Mouse (Mus musculus): Measurements from ENCODE around the gene Dlg2. TPM values are rescaled to one million over a fixed set of nuclear protein-coding genes. Genes with fewer than 3 reads are reported as not detected.

The Dlg2 gene
- polyA plus RNA-seq, 1 experiment from 2014 or later: 27.1 TPM

DNA sequence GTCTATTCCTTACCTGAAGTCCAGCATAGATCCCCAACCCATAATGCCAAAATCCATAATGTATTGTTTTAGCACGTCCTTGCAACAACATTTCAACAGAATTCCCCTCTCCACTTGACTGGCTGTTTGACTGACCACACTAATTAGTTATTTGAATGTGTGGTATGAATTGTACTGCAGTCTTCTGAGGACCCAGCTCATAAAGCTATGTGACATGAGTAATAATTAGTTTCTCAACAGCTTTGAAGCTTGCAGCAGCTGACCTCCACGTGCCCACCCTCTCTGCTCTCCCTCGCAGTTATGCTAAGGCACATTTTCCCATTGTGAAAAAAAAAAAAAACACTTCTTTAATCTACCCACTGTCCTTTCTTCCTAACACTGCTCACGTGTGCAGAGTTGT is 1590.4 kb downstream of the Dlg2 start:
- H3K36me3 ChIP-seq (ENCODE audit: control insufficient read depth, insufficient read depth, low read length): no peaks in the 10 kb centered on the region
- no peak overlapping the region for H3K4me2 ChIP-seq (ENCODE audit: low read length)
- peak; percentile 32; the same call in 1 of the 2 replicates for ATAC-seq
- H3K4me3 ChIP-seq (ENCODE audit: low read depth, low read length): no peak overlapping the region
- H3K9ac ChIP-seq (ENCODE audit: low read depth, low read length): no peak overlapping the region
- no peak overlapping the region for H3K27ac ChIP-seq (ENCODE audit: low read length)
- 32% methylated on average over 4 of the region's 4 CpGs for WGBS
- H3K4me1 ChIP-seq (ENCODE audit: control insufficient read depth, insufficient read depth, low read length): no peaks in the 10 kb centered on the region
- no peaks in the 10 kb centered on the region for H3K9me3 ChIP-seq (replicated peaks; ENCODE audit: control insufficient read depth, low read length, poor library complexity, severe bottlenecking)
- H3K27me3 ChIP-seq (ENCODE audit: control insufficient read depth, insufficient read depth, low read depth, low read length): no peaks in the 10 kb centered on the region

DNA sequence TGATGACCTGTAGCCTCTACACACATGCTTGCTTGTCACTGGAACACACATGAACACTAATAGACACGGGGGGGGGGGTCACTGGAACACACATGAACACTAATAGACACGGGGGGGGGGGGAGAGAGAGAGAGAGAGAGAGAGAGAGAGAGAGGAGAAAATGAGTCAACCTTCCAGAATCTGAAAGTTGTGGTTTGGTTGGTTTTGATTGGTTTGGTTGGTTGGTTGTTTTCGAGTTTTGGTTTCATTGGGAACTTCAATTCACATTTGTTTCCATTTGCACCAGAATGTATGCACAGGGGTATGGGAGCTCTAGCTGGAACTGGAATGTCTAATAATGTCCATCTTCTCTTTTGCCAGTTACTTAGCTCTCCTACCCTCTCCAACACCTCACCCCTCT is 1611.0 kb downstream of the Dlg2 start:
- WGBS: 57% methylated on average over 2 of the region's 3 CpGs
- no peak for ATAC-seq
- H3K36me3 ChIP-seq (ENCODE audit: control insufficient read depth, insufficient read depth, low read length): no peaks in the 10 kb centered on the region
- no peaks in the 10 kb centered on the region for H3K9me3 ChIP-seq (replicated peaks; ENCODE audit: control insufficient read depth, low read length, poor library complexity, severe bottlenecking)
- H3K9ac ChIP-seq (ENCODE audit: low read depth, low read length): no peak overlapping the region
- no peak overlapping the region for H3K27ac ChIP-seq (ENCODE audit: low read length)
- no peaks in the 10 kb centered on the region for H3K4me1 ChIP-seq (ENCODE audit: control insufficient read depth, insufficient read depth, low read length)
- no peaks in the 10 kb centered on the region for H3K27me3 ChIP-seq (ENCODE audit: control insufficient read depth, insufficient read depth, low read depth, low read length)
- no peak overlapping the region for H3K4me3 ChIP-seq (ENCODE audit: low read depth, low read length)
- no peak overlapping the region for H3K4me2 ChIP-seq (ENCODE audit: low read length)

DNA sequence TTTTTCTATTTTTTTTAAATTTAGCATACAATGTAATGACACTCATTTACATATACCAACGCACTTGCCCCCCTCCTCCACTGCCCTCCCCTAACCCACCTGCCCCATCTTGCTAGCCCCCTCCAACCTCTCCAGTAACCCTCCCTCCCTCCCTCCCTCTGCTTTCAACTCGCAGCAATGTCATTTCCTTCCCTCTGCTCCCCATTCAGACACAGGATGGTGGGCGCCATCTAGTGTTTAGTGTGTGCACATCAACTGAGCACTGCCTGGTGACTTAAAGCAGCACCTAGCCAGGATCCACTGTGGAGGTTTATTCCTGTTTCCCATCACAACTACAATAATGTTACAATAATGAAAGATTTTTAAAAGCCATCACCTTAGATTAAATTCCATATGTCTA is 1617.4 kb downstream of the Dlg2 start:
- Histone ChIP-seq H3K27ac (ENCODE audit: low read length) (no peak overlapping the region), H3K4me3 (ENCODE audit: low read depth, low read length) (no peak overlapping the region), H3K4me1 (ENCODE audit: control insufficient read depth, insufficient read depth, low read length) (no peaks in the 10 kb centered on the region), H3K9me3 (replicated peaks; ENCODE audit: control insufficient read depth, low read length, poor library complexity, severe bottlenecking) (no peaks in the 10 kb centered on the region), H3K4me2 (ENCODE audit: low read length) (no peak overlapping the region), H3K27me3 (ENCODE audit: control insufficient read depth, insufficient read depth, low read depth, low read length) (no peaks in the 10 kb centered on the region), H3K9ac (ENCODE audit: low read depth, low read length) (no peak overlapping the region), H3K36me3 (ENCODE audit: control insufficient read depth, insufficient read depth, low read length) (no peaks in the 10 kb centered on the region)
- ATAC-seq: peak; percentile 89
- 5% methylated on average over 3 of the region's 3 CpGs for WGBS

DNA sequence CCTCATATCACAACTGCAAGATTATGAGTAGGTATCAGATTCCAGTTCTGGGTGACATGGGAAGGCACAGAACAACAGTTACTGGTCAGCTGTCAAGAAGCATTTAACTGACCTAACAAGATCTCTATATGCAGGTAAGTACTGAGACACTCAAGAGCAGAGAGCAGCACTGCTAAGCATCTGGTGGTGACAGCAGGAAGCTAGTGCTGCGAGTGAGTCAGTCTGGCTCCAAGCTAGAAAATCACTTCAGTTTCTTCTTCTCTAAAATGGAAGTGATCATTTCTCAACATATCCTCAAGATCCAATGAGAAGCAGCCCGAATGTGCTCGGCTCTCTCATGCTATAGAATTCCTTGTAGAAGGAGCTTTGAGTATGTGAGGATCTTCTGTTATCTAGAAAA is 1618.7 kb downstream of the Dlg2 start:
- Histone ChIP-seq H3K4me2 (ENCODE audit: low read length) (no peak overlapping the region), H3K4me1 (ENCODE audit: control insufficient read depth, insufficient read depth, low read length) (no peaks in the 10 kb centered on the region), H3K9ac (ENCODE audit: low read depth, low read length) (no peak overlapping the region), H3K27me3 (ENCODE audit: control insufficient read depth, insufficient read depth, low read depth, low read length) (no peaks in the 10 kb centered on the region), H3K4me3 (ENCODE audit: low read depth, low read length) (no peak overlapping the region), H3K36me3 (ENCODE audit: control insufficient read depth, insufficient read depth, low read length) (no peaks in the 10 kb centered on the region), H3K27ac (ENCODE audit: low read length) (no peak overlapping the region), H3K9me3 (replicated peaks; ENCODE audit: control insufficient read depth, low read length, poor library complexity, severe bottlenecking) (no peaks in the 10 kb centered on the region)
- 89% methylated on average over 3 of the region's 3 CpGs for whole genome bisulfite sequencing
- ATAC-seq: no peak

DNA sequence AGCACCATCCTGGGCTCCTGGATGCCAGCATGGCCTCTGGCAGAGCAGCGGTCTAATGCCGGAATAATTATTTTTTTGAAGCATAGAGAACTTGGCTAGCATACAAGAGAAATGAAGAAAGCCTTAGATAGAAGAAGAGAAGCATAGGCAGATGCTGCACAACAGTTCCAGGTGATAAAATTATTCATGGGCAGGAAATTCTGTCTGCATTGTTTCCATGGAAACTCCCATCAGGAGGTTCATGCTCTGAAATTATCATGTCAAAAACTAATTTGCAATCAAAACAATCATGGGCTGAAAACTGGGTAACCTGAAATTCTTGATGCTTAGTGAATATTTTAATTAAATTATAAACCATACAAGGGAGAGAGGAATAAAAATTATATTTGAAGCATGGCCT is 1624.4 kb downstream of the Dlg2 start:
- H3K4me3 ChIP-seq (ENCODE audit: low read depth, low read length): no peak overlapping the region
- peak overlapping the region; percentile 44; the same call in 1 of the 2 replicates for H3K27ac ChIP-seq (ENCODE audit: low read length)
- H3K9ac ChIP-seq (ENCODE audit: low read depth, low read length): no peak overlapping the region
- 58% methylated on average over 2 of the region's 2 CpGs for WGBS
- H3K36me3 ChIP-seq (ENCODE audit: control insufficient read depth, insufficient read depth, low read length): no peaks in the 10 kb centered on the region
- H3K4me1 ChIP-seq (ENCODE audit: control insufficient read depth, insufficient read depth, low read length): peaks cover 4% of the 10 kb centered on the region
- H3K4me2 ChIP-seq (ENCODE audit: low read length): no peak overlapping the region
- H3K27me3 ChIP-seq (ENCODE audit: control insufficient read depth, insufficient read depth, low read depth, low read length): no peaks in the 10 kb centered on the region
- ATAC-seq: peak; percentile 6; the same call in 1 of the 2 replicates
- H3K9me3 ChIP-seq (replicated peaks; ENCODE audit: control insufficient read depth, low read length, poor library complexity, severe bottlenecking): no peaks in the 10 kb centered on the region

DNA sequence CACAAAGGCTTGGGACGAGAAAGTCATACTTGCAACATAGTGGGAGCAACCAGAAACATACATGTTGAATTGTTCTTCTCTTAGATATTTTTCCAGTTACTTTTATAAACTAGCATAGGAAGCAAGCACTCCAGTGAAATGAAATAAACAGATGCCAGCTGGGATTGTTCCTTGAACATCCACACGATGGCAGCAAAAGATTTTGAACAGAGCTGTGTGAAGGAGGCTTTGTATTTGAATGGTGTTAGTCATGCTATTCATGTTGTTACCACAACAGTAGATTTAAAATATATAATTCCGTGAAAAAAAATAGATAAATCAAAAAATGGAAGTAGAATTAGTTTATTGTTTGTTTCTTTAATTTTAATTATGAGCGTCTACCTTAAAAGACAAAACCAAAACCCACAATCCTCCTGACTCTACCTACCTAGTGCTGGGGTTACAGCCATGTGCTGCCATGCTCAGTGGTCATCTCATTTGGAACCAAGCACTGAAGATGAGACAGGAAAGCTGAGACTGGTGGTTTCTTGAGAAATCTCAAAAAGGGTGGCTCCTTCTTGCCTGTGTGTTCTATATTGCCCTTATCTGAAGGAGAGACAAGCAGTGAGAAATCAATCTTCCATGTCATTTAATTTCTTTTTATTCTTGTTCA is 1626.5 kb downstream of the Dlg2 start:
- no peaks in the 10 kb centered on the region for H3K36me3 ChIP-seq (ENCODE audit: control insufficient read depth, insufficient read depth, low read length)
- H3K9me3 ChIP-seq (replicated peaks; ENCODE audit: control insufficient read depth, low read length, poor library complexity, severe bottlenecking): no peaks in the 10 kb centered on the region
- H3K4me3 ChIP-seq (ENCODE audit: low read depth, low read length): no peak overlapping the region
- H3K9ac ChIP-seq (ENCODE audit: low read depth, low read length): no peak overlapping the region
- ATAC-seq: peak; percentile 87
- no peaks in the 10 kb centered on the region for H3K27me3 ChIP-seq (ENCODE audit: control insufficient read depth, insufficient read depth, low read depth, low read length)
- H3K4me1 ChIP-seq (ENCODE audit: control insufficient read depth, insufficient read depth, low read length): peaks cover 4% of the 10 kb centered on the region
- WGBS: 19% methylated on average over 4 of the region's 4 CpGs
- no peak overlapping the region for H3K27ac ChIP-seq (ENCODE audit: low read length)
- no peak overlapping the region for H3K4me2 ChIP-seq (ENCODE audit: low read length)

DNA sequence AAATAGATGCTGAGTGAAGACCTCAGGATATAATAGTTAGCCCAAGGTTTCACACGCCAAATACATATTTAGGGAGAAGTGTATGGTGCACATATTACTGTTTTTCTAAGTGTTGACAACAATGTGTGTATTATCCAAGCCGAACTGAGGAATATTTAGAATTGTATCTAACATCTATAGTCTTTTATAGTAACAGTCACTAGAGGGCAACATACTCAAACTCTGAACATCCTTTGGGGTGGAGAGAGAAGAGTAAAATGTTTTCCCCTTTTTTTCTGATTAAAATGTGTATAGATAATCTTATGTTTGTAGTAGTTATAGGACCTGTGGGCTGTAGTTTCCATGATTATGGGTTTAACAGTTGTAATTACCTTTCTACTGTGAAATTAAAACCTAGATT is 1629.0 kb downstream of the Dlg2 start:
- H3K4me3 ChIP-seq (ENCODE audit: low read depth, low read length): no peak overlapping the region
- H3K36me3 ChIP-seq (ENCODE audit: control insufficient read depth, insufficient read depth, low read length): no peaks in the 10 kb centered on the region
- H3K9ac ChIP-seq (ENCODE audit: low read depth, low read length): no peak overlapping the region
- H3K27me3 ChIP-seq (ENCODE audit: control insufficient read depth, insufficient read depth, low read depth, low read length): no peaks in the 10 kb centered on the region
- 26% methylated on average over 2 of the region's 2 CpGs for WGBS
- H3K9me3 ChIP-seq (replicated peaks; ENCODE audit: control insufficient read depth, low read length, poor library complexity, severe bottlenecking): no peaks in the 10 kb centered on the region
- ATAC-seq: peak; percentile 32
- H3K4me1 ChIP-seq (ENCODE audit: control insufficient read depth, insufficient read depth, low read length): peaks cover 4% of the 10 kb centered on the region
- no peak overlapping the region for H3K4me2 ChIP-seq (ENCODE audit: low read length)
- no peak overlapping the region for H3K27ac ChIP-seq (ENCODE audit: low read length)

DNA sequence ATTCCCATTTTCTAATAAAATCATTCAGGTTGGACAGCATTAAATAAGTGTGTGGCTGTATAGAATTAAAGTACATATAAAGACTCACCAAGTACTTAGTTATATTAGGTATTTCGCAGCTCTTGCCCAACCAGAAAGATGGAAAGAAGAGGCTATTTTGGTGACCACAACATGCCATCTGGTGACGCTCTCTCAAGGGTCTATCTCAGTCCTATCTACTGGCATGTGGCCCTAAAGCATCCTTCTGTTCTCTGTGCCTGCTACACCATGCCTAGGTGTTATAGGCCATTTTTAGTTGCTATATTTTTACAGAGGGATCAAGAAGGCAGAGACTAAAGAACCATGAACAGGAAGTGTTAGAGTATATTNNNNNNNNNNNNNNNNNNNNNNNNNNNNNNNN is 1629.5 kb downstream of the Dlg2 start:
- WGBS: 91% methylated on average over 2 of the region's 2 CpGs

DNA sequence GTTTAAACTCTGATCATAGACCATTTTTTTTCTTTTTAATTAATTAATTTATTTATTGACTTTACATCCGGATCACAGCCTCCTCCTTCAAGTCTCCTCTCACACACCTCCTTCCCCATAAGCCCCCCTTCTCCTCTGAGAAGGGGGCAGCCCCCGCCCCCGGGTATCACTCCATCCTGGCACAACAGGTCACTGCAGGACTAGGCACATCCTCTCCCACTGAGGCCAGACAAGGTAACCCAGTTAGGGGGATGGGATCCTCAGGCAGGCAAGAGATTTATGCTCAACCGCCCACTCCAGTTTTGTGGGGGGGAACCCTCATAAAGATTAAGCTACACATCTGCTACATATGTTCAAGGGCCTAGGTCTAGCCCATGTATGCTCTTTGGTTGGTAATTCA is 1636.6 kb downstream of the Dlg2 start:
- no peaks in the 10 kb centered on the region for H3K36me3 ChIP-seq (ENCODE audit: control insufficient read depth, insufficient read depth, low read length)
- no peak overlapping the region for H3K27ac ChIP-seq (ENCODE audit: low read length)
- H3K27me3 ChIP-seq (ENCODE audit: control insufficient read depth, insufficient read depth, low read depth, low read length): no peaks in the 10 kb centered on the region
- no peak for ATAC-seq
- no peak overlapping the region for H3K9ac ChIP-seq (ENCODE audit: low read depth, low read length)
- H3K4me1 ChIP-seq (ENCODE audit: control insufficient read depth, insufficient read depth, low read length): no peaks in the 10 kb centered on the region
- WGBS: 94% methylated on average over 4 of the region's 4 CpGs
- no peaks in the 10 kb centered on the region for H3K9me3 ChIP-seq (replicated peaks; ENCODE audit: control insufficient read depth, low read length, poor library complexity, severe bottlenecking)
- H3K4me2 ChIP-seq (ENCODE audit: low read length): no peak overlapping the region
- H3K4me3 ChIP-seq (ENCODE audit: low read depth, low read length): no peak overlapping the region

More for the DNA sequence above, 1629.5 kb downstream of the Dlg2 start:
- Histone ChIP-seq H3K27ac (ENCODE audit: low read length) (no peak overlapping the region), H3K4me2 (ENCODE audit: low read length) (no peak overlapping the region), H3K9ac (ENCODE audit: low read depth, low read length) (no peak overlapping the region), H3K4me3 (ENCODE audit: low read depth, low read length) (no peak overlapping the region), H3K36me3 (ENCODE audit: control insufficient read depth, insufficient read depth, low read length) (no peaks in the 10 kb centered on the region), H3K9me3 (replicated peaks; ENCODE audit: control insufficient read depth, low read length, poor library complexity, severe bottlenecking) (no peaks in the 10 kb centered on the region), H3K27me3 (ENCODE audit: control insufficient read depth, insufficient read depth, low read depth, low read length) (no peaks in the 10 kb centered on the region), H3K4me1 (ENCODE audit: control insufficient read depth, insufficient read depth, low read length) (peaks cover 4% of the 10 kb centered on the region)
- ATAC-seq: no peak

Measured in midbrain, embryonic 16.5 days (tissue).